Comparison of ENCODE assay signal across 27 mouse cellular contexts in genomic region chr11:30553408-30553807, GRCm38 (mm10).
"Had no signal": no experiment of that assay in that cellular context is flagged by ENCODE, and none has a peak within 500 bp of the region (broad histone marks: within the 10 kb centered on the region; RNA-seq: fewer than 3 reads in every experiment).

No protein-coding gene starts in this region.

- H3K27me3 ChIP-seq: heart, embryonic 13.5 days; heart, embryonic 15.5 days; hindbrain, embryonic 12.5 days; kidney, embryonic 15.5 days; limb, embryonic 13.5 days; limb, embryonic 15.5 days; liver, embryonic 12.5 days had no signal

- H3K4me1 ChIP-seq: hindbrain, embryonic 12.5 days; kidney, embryonic 15.5 days; limb, embryonic 13.5 days; limb, embryonic 15.5 days; liver, embryonic 12.5 days had no signal

- H3K9me3 ChIP-seq: heart, embryonic 13.5 days; heart, embryonic 15.5 days; hindbrain, embryonic 12.5 days; kidney, embryonic 15.5 days; limb, embryonic 13.5 days; limb, embryonic 15.5 days; liver, embryonic 12.5 days had no signal

- H3K4me2 ChIP-seq: heart, embryonic 11.5 days; heart, embryonic 13.5 days; heart, embryonic 15.5 days; hindbrain, embryonic 12.5 days; hindbrain, embryonic 14.5 days; kidney, embryonic 15.5 days; limb, embryonic 13.5 days; limb, embryonic 15.5 days; liver, embryonic 12.5 days had no signal

- H3K27ac ChIP-seq: heart, adult 2 months; heart, embryonic 13.5 days; heart, embryonic 15.5 days; hindbrain, embryonic 12.5 days; hindbrain, embryonic 14.5 days; kidney, embryonic 15.5 days; kidney, postnatal 0 days; limb, embryonic 13.5 days; limb, embryonic 15.5 days; liver, embryonic 12.5 days; liver, embryonic 14.5 days had no signal

- H3K36me3 ChIP-seq: heart, embryonic 13.5 days; heart, embryonic 15.5 days; hindbrain, embryonic 12.5 days; kidney, embryonic 15.5 days; limb, embryonic 13.5 days; limb, embryonic 15.5 days; liver, embryonic 12.5 days had no signal

- H3K9ac ChIP-seq: heart, embryonic 13.5 days; heart, embryonic 15.5 days; hindbrain, embryonic 12.5 days; hindbrain, embryonic 14.5 days; kidney, embryonic 15.5 days; limb, embryonic 13.5 days; limb, embryonic 15.5 days; liver, embryonic 12.5 days; liver, embryonic 14.5 days had no signal

- ATAC-seq: hindbrain, embryonic 16.5 days; intestine, embryonic 16.5 days; liver, embryonic 12.5 days had no signal

- DNase-seq: gastrocnemius, postnatal 14 days; gastrocnemius, postnatal 36 days; heart, adult 11 months; heart, adult 2 months; heart, postnatal 14 days; heart, postnatal 36 days; kidney, adult 11 months; kidney, adult 2 months; kidney, adult 9 months; kidney, postnatal 14 days; kidney, postnatal 36 days; layer of hippocampus, adult 9-11 months; layer of hippocampus, postnatal 36 days; left cerebral cortex, postnatal 4 days had no signal

- H3K4me3 ChIP-seq: heart, adult 2 months; heart, embryonic 13.5 days; heart, embryonic 15.5 days; hindbrain, embryonic 12.5 days; kidney, embryonic 15.5 days; limb, embryonic 13.5 days; limb, embryonic 15.5 days; liver, embryonic 12.5 days had no signal
